Comparison of ENCODE assay signal across 19 mouse cellular contexts in the genomic region with DNA sequence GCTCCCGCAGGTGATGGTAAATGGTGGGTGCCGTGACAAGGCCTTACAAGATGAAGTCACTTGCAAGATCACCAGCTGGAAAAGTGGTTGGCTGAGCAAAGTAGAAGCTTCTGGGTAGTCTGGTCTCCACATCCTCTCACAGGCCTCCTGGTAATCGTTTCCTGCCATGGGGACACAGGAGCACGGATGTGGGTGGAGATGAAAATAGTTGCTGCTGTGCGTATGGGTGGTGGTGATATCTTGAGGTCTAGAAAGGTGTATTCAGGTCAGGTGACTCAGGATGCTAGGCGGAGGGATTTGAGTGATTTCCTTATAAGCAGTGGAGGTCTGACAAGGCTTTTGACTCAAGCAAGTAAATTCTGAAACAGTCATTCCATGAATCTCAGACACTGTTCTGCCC. TPM values are rescaled to one million over a fixed set of nuclear protein-coding genes. Genes with fewer than 3 reads are reported as not detected.
DNase-seq lines count a peak whose midpoint lies in the region; ATAC-seq and TF ChIP-seq lines count a peak whose summit lies in the region.
"Had no signal": no experiment of that assay in that cellular context is flagged by ENCODE, and none has a peak within 500 bp of the region (broad histone marks: within the 10 kb centered on the region; RNA-seq: fewer than 3 reads in every experiment).

No protein-coding gene starts in this region.

- WGBS in forebrain, embryonic 15.5 days, result 94% methylated on average over 6 of the region's 6 CpGs

- no peaks in the 10 kb centered on the region for H3K9me3 ChIP-seq in forebrain, embryonic 15.5 days
- H3K9me3 ChIP-seq: embryonic facial prominence, embryonic 12.5 days; hindbrain, embryonic 15.5 days had no signal

- no peaks in the 10 kb centered on the region for H3K27me3 ChIP-seq in forebrain, embryonic 15.5 days
- H3K27me3 ChIP-seq: embryonic facial prominence, embryonic 12.5 days; heart, embryonic 12.5 days; hindbrain, embryonic 15.5 days had no signal

- H3K4me3 ChIP-seq in forebrain, embryonic 15.5 days, result no peak overlapping the region
- no peak overlapping the region for H3K4me3 ChIP-seq in layer of hippocampus, adult 2 months
- H3K4me3 ChIP-seq: embryonic facial prominence, embryonic 12.5 days; heart, adult 2 months; heart, embryonic 12.5 days; hindbrain, embryonic 15.5 days had no signal

- no peak for TF ChIP-seq CTCF in layer of hippocampus, adult 2 months (conservative IDR thresholded peaks at IDR 0.05)

- no peak overlapping the region for H3K27ac ChIP-seq in forebrain, embryonic 15.5 days (replicated peaks)
- no peak overlapping the region for H3K27ac ChIP-seq in layer of hippocampus, adult 2 months
- H3K27ac ChIP-seq: embryonic facial prominence, embryonic 12.5 days; heart, adult 2 months; hindbrain, embryonic 15.5 days had no signal

- no peak overlapping the region for H3K9ac ChIP-seq in forebrain, embryonic 15.5 days (replicated peaks)
- H3K9ac ChIP-seq: embryonic facial prominence, embryonic 12.5 days; heart, embryonic 12.5 days; hindbrain, embryonic 15.5 days had no signal

- no peaks in the 10 kb centered on the region for H3K36me3 ChIP-seq in forebrain, embryonic 15.5 days

- peak; percentile 82 for ATAC-seq in activated CD4-positive, CD25-positive, alpha-beta regulatory T cell, adult 4 months
- ATAC-seq in forebrain, embryonic 15.5 days (replicated peaks), result no peak
- ATAC-seq: forebrain, embryonic 16.5 days had no signal

- DNase-seq in thymus, postnatal 25 days, result peak; percentile 9
- no peak for DNase-seq in thymus, postnatal 10 days (ENCODE audit: low spot score in 2 of 2)
- DNase-seq in CD4-positive, CD25-positive, alpha-beta regulatory T cell, adult 2 months (ENCODE audit: low read depth, low spot score), result peak; percentile 18
- DNase-seq in Muller cell, postnatal 12 days (ENCODE audit: inconsistent ontology term), result no peak
- no peak for DNase-seq in layer of hippocampus, adult 2 months (ENCODE audit: low spot score in 2 of 2)
- DNase-seq: adrenal gland, postnatal 14 days; B cell, adult 2 months; cerebellum, adult 11-12 months; cerebellum, adult 9-10 months; cerebellum, postnatal 25 days; gastrocnemius, postnatal 14 days; heart, adult 2 months; heart, postnatal 36 days had no signal

- no peaks in the 10 kb centered on the region for H3K4me1 ChIP-seq in forebrain, embryonic 15.5 days
- H3K4me1 ChIP-seq: embryonic facial prominence, embryonic 12.5 days; heart, embryonic 12.5 days; hindbrain, embryonic 15.5 days had no signal

- H3K4me2 ChIP-seq in forebrain, embryonic 15.5 days (replicated peaks), result no peak overlapping the region
- H3K4me2 ChIP-seq: embryonic facial prominence, embryonic 12.5 days; heart, embryonic 12.5 days; hindbrain, embryonic 15.5 days had no signal

RNA-seq across cellular contexts. Expression of a gene that starts 18.4 kb away (rescaled TPM):
- not detected for polyA plus RNA-seq in activated CD4-positive, CD25-positive, alpha-beta regulatory T cell, adult 4 months (2017; shearing (Covaris generic))
- polyA plus RNA-seq in forebrain, embryonic 15.5 days (2015; fragmentation: Nextera tagmentation; extraction: Ambion mirVana), result 0.70 and 0.93 TPM in 2 replicates
- under 1 TPM; 0.32 to 0.61 TPM for total RNA-seq in layer of hippocampus, adult 2 months (2021)
- total RNA-seq: gastrocnemius, postnatal 14 days had no signal

RNA-seq across cellular contexts. Expression of a gene that starts 35.3 kb away (rescaled TPM):
- polyA plus RNA-seq in activated CD4-positive, CD25-positive, alpha-beta regulatory T cell, adult 4 months (2017; shearing (Covaris generic)), result 1 to 10 TPM; 9.1 to 9.2 TPM
- polyA plus RNA-seq in forebrain, embryonic 15.5 days (2015; fragmentation: Nextera tagmentation; extraction: Ambion mirVana), result 21.4 and 24.1 TPM in 2 replicates
- total RNA-seq in layer of hippocampus, adult 2 months (2021), result 1 to 10 TPM; 9.0 to 9.1 TPM

RNA-seq across cellular contexts. Expression of a gene that starts 35.6 kb away (rescaled TPM):
- polyA plus RNA-seq in activated CD4-positive, CD25-positive, alpha-beta regulatory T cell, adult 4 months (2017; shearing (Covaris generic)), result 1 to 10 TPM; 8.1 to 8.5 TPM
- 18.9 and 20.0 TPM in 2 replicates for polyA plus RNA-seq in forebrain, embryonic 15.5 days (2015; fragmentation: Nextera tagmentation; extraction: Ambion mirVana)
- 10 to 100 TPM; 19.5 to 20.6 TPM for total RNA-seq in layer of hippocampus, adult 2 months (2021)

Comparison
In these comparisons a context has a peak if more than half of its experiments do, and no peak if none do; other contexts are left out.
1. DNase-seq: peak in thymus, postnatal 25 days (single experiment) and CD4-positive, CD25-positive, alpha-beta regulatory T cell, adult 2 months (single experiment); none in thymus, postnatal 10 days (0 of 2), Muller cell, postnatal 12 days (single experiment) and layer of hippocampus, adult 2 months (0 of 2).